Mouse (Mus musculus) olfactory bulb, adult 2 months (tissue): ENCODE results near the gene Dact1. TPM values are rescaled to one million over a fixed set of nuclear protein-coding genes. Genes with fewer than 3 reads are reported as not detected.
A peak's percentile ranks its signal among the peaks of the same experiment; 100 is the strongest.

Experiments
- H3K27ac ChIP-seq: fragments of 200-500 bp; 2 replicates; pipeline ENCODE4 v1.5.1; 2012; ENCODE audit warnings: low read depth, low read length; ENCODE audit not compliant: insufficient read depth
- H3K4me1 ChIP-seq: fragments of 200-500 bp; 2 replicates; pipeline ENCODE4 v1.6.1; 2012; ENCODE audit warnings: low read length; ENCODE audit not compliant: control insufficient read depth, insufficient read depth
- H3K4me3 ChIP-seq: fragments of 200-500 bp; 2 replicates; pipeline ENCODE4 v1.5.1; 2012; ENCODE audit warnings: mild to moderate bottlenecking, low read depth, low read length, moderate library complexity; ENCODE audit not compliant: insufficient read depth
- CTCF ChIP-seq: fragments of 200-500 bp; IDR thresholded peaks from 2 replicates; pipeline ENCODE4 v1.5.1; 2012; ENCODE audit warnings: low read depth, mild to moderate bottlenecking, low read length, moderate library complexity; ENCODE audit not compliant: insufficient read depth
- POLR2A ChIP-seq: fragments of 200-500 bp; IDR thresholded peaks from 2 replicates; pipeline ENCODE4 v1.6.1; 2012; ENCODE audit warnings: mild to moderate bottlenecking, low read depth, low read length, moderate library complexity; ENCODE audit not compliant: insufficient read depth
- WGBS: fragments of 180-500 bp; shearing (Covaris S2); methylation state at CpG from one replicate; pipeline ENCODE4 v1.1.7; 2018; 5-methylcytosine and 5-hydroxymethylcytosine counted together
- polyA plus RNA-seq: library from polyadenylated mRNA; stranded (reverse); fragments of >200 nt; gene quantifications from 2 replicates; pipeline ENCODE4 v1.2.4, GENCODE M21; 2012; ENCODE audit warnings: low replicate concordance; ENCODE audit not compliant: missing spikeins, insufficient read depth, insufficient read length

Dact1 gene
- polyA plus RNA-seq, 1 experiment = not detected

GRCm38 (mm10) chr12:71290460-71290859, 19.2 kb upstream of the Dact1 start:
- 73% methylated on average over 2 of the region's 2 CpGs for WGBS
- no peak overlapping the region for H3K27ac ChIP-seq
- TF ChIP-seq POLR2A (no peak), CTCF (no peak)

GRCm38 (mm10) chr12:71293960-71294942, 15.4 kb upstream of the Dact1 start:
- TF ChIP-seq CTCF (no peak), POLR2A (no peak)
- no peak overlapping the region for H3K27ac ChIP-seq
- WGBS = 26% methylated on average over 22 of the region's 22 CpGs
- no peaks in the 10 kb centered on the region for H3K4me1 ChIP-seq
- H3K4me3 ChIP-seq = no peak overlapping the region

More at GRCm38 (mm10) chr12:71290460-71290859, 19.2 kb upstream of the Dact1 start:
- H3K4me1 ChIP-seq = no peaks in the 10 kb centered on the region
- no peak overlapping the region for H3K4me3 ChIP-seq

- WGBS = 76% methylated on average over 8 of the region's 8 CpGs
- Histone ChIP-seq H3K27ac (no peak overlapping the region), H3K4me1 (no peaks in the 10 kb centered on the region), H3K4me3 (no peak overlapping the region)
- no peak for TF ChIP-seq CTCF
- no peak for TF ChIP-seq POLR2A
Observed at GRCm38 (mm10) chr12:71296849-71297535, 12.7 kb upstream of the Dact1 start.

- Histone ChIP-seq H3K4me1 (no peaks in the 10 kb centered on the region), H3K4me3 (peak overlapping the region; percentile 80), H3K27ac (peak overlapping the region; percentile 26; the same call in 1 of the 2 replicates)
- WGBS = under 1% methylated on average over 56 of the region's 56 CpGs
- TF ChIP-seq POLR2A = no peak
- TF ChIP-seq CTCF = no peak
Observed at GRCm38 (mm10) chr12:71310068-71310931, 616 bp downstream of the Dact1 start.

GRCm38 (mm10) chr12:71311237-71311887, 1.7 kb downstream of the Dact1 start:
- H3K27ac ChIP-seq = no peak overlapping the region
- 16% methylated on average over 13 of the region's 13 CpGs for WGBS

GRCm38 (mm10) chr12:71318239-71318638, 8.6 kb downstream of the Dact1 start:
- no peak for TF ChIP-seq POLR2A
- no peak for TF ChIP-seq CTCF
- WGBS = 85% methylated on average over 40 of the region's 40 CpGs
- H3K27ac ChIP-seq = no peak overlapping the region
- H3K4me3 ChIP-seq = no peak overlapping the region
- peaks cover 3% of the 10 kb centered on the region; the same call in 1 of the 2 replicates for H3K4me1 ChIP-seq

More at GRCm38 (mm10) chr12:71311237-71311887, 1.7 kb downstream of the Dact1 start:
- Histone ChIP-seq H3K4me1 (no peaks in the 10 kb centered on the region), H3K4me3 (no peak overlapping the region)
- TF ChIP-seq POLR2A = no peak
- no peak for TF ChIP-seq CTCF

- TF ChIP-seq CTCF = no peak
- TF ChIP-seq POLR2A = no peak
- Histone ChIP-seq H3K27ac (no peak overlapping the region), H3K4me3 (no peak overlapping the region), H3K4me1 (peaks cover 3% of the 10 kb centered on the region; the same call in 1 of the 2 replicates)
- 85% methylated on average over 4 of the region's 4 CpGs for WGBS
Observed at GRCm38 (mm10) chr12:71319536-71319935, 9.9 kb downstream of the Dact1 start.

- H3K27ac ChIP-seq = no peak overlapping the region
- WGBS = 86% methylated on average over 3 of the region's 3 CpGs
- no peak overlapping the region for H3K4me3 ChIP-seq
- no peak for TF ChIP-seq CTCF
- TF ChIP-seq POLR2A = no peak
- H3K4me1 ChIP-seq = no peaks in the 10 kb centered on the region
Observed at GRCm38 (mm10) chr12:71332646-71333045, 23.0 kb downstream of the Dact1 start.
